Mouse (Mus musculus): Measurements from ENCODE around the gene Zfp646.
A peak's percentile ranks its signal among the peaks of the same experiment; 100 is the strongest.
"Not testable (repeated sequence)": the region's sequence is repeated elsewhere in the genome, so short reads cannot be mapped to it uniquely, and the experiment has no call there.

The Zfp646 gene

DNA sequence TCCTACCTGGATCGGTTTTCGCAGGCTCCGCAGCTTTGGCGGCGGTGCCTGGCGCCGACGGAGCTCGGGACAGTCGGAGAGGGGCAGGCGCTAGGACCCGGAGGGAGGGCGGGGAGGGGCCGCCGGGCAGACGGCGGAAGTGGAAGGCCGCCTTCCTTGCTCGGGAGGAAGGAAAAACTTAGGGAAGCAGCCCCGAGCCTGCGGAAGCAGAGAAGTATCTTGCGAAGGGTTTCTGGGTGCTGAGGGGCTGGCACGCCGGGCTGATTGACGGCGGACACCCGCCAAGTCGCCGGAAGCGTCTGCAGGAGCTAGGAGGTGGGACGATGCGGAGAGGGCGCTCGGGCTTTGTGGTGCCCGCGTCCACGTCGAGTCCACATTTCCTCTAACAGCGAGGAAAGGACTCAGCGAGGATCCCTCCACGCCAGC lies at the start of gene Zfp646:
Gene Zfp646, plus strand, starts transcription at position 181 of the 426 bp plus-strand sequence.
- DNase-seq (ENCODE audit: low spot score in 2 of 2) = peak; percentile 63 to 67

GRCm38 (mm10) chr7:127835550-127835949 lies 40.5 kb upstream of the Zfp646 start:
- no peak for DNase-seq (ENCODE audit: low spot score in 2 of 2)

- DNase-seq (ENCODE audit: low spot score in 2 of 2) = no peak
These were observed 38.5 kb upstream of the Zfp646 start for GRCm38 (mm10) chr7:127837473-127837872.

GRCm38 (mm10) chr7:127837878-127838277 lies 38.1 kb upstream of the Zfp646 start:
- DNase-seq (ENCODE audit: low spot score in 2 of 2) = not testable (repeated sequence)

DNA sequence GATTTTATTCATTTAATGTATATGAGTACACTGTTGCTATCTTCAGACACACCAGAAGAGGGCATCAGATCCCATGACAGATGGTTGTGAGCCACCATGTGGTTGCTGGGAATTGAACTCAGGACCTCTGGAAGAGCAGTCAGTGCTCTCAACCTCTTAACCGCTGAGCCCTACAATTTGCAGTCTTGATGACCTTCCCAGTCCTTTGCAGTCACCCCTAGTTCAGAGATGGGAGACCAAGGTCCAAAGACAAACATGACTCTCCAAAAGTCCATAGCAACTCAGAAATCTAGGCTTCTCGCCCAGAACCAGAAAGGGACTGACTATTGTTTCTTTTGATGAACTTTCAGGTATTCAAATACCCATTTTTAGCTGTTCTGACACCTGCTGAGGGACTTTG lies 36.0 kb upstream of the Zfp646 start:
- not testable (repeated sequence) for DNase-seq (ENCODE audit: low spot score in 2 of 2)

- peak; percentile 66 to 68 for DNase-seq (ENCODE audit: low spot score in 2 of 2)
These were observed 35.1 kb upstream of the Zfp646 start for GRCm38 (mm10) chr7:127840886-127841285.

DNA sequence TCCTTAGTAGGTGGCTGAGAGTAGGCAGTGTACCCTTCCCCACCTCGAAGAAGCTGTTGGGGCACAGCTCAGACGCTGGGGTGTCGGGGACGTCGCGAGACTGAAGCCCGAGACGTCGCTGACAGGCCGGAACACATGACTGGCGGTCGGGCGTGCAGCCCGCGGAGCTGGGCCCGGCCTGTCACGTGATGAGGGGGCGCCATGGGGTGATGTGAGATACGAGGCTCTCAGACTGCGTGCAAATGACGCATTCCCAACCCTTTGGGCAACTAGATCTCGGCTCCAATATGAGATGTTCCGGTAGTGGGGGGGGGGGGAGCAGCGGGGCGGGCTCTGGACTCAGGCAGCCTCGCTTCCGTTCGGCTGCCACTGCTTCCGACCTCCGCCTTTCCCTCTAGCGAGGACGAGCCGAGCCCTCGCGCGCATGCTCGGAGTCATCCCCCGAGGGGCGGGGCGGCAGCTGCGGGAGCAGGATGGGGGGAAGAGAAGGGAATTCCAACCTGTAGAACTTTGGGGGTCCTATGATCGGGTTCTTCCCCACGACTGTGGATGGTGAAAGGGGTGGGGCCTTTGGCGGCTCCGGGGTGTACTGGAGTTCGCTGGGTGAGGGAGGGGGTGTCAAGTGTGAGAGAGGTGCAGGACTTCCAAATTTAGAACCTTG lies 34.6 kb upstream of the Zfp646 start:
- DNase-seq (ENCODE audit: low spot score in 2 of 2) = peak; percentile 87

- peak; percentile 59 to 68 for DNase-seq (ENCODE audit: low spot score in 2 of 2)
These were observed 33.9 kb upstream of the Zfp646 start for GRCm38 (mm10) chr7:127842001-127842718.

DNA sequence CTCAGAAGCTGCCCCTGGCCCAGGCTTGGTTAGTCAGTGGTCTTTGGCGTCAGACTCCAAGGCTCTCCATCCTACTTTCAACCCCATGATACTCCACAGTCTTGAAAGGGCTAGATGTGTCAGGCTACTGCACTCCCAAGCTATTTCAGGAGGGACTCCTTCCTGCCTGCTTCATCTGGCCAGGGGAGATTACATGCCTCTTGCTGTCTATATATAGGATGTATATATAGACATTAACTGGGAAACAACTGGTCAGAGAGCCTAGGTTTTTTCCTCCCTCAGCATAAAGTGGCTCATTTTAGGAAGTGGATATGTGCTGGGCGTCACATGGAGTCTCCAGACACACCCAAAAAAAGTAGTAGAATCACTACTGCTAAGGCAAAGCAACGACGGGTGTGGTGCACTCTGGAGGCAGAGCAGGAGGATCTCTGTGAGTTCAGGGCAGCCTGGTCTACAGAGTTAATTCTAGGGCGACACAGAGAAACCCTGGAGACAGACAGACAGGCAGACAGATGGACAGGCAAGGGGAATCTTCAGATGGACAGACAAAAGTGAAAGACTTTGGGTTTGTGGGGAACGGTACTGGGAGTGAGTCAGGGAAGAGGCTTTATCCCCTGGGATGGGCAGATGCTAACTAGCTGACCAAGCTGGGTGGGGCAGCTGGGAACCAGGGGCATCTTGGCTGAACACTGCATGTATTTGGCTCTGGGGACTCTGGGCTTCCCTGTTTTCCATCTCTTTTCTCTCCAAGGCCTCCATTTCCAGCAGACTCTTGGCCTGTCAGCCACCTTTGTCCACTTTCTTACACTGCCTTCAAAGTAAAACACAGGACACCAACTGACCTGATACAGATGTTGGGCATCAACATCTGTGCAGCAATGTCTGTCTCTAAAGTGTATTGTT lies 25.8 kb upstream of the Zfp646 start:
- no peak for DNase-seq (ENCODE audit: low spot score in 2 of 2)

GRCm38 (mm10) chr7:127850906-127851305 lies 25.1 kb upstream of the Zfp646 start:
- DNase-seq (ENCODE audit: low spot score in 2 of 2) = no peak

DNA sequence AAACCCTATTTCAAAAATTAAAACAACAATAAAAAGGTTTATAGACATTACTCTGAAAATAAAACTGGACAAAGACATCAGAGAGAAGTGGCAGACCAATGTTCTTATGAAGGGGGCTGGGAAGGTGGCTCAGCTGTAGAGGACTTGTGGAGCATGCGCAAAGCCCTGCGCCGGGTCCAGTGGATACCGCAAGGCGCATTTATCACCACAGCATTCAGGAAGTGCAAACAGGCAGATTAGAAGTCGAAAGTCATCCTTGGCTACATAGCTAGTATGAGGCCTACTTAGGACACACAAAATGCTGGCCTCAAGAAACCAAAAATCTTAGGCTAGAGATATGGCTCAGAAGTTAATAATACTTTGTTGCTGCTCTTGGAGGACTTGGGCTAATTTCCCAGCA lies 17.8 kb upstream of the Zfp646 start:
- DNase-seq (ENCODE audit: low spot score in 2 of 2) = no peak

DNA sequence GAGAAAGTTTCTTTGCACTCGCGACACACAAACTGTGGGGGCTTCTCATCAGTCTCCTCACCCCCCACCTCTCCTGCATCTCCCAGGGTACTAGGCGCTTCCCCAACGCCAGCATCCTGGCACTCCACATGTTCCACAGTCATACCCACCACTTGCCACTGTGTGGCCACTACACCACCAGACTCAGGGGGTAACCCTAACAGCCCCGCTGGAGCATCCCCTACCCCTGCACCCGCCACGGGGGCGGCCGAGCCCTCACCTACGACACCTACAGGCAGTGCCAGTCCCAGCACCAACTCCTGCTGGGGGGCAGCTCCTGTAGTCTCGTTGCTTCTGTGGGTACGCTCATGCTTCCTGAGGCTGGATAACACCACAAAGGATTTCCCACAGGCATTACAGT lies 9.6 kb upstream of the Zfp646 start:
- no peak for DNase-seq (ENCODE audit: low spot score in 2 of 2)

DNA sequence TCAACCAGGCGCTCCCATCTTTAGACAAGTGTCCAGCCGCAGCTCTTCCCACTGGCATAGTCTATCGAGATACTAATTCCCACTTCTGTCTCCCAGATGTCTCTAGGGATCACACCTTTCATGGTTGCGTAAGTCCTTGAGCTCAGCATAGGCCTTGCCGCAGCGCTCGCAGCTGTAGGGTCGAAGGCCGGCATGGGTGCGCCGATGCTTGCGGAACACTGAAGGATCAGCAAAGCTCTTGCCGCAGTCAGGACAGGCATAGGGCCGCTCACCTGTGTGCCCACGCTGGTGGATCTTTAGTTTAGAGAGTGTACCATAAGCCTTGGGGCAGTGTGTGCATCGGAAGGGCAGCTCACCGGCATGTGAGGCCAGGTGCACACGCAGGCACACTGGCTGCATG lies 8.4 kb upstream of the Zfp646 start:
- DNase-seq (ENCODE audit: low spot score in 2 of 2) = no peak

DNA sequence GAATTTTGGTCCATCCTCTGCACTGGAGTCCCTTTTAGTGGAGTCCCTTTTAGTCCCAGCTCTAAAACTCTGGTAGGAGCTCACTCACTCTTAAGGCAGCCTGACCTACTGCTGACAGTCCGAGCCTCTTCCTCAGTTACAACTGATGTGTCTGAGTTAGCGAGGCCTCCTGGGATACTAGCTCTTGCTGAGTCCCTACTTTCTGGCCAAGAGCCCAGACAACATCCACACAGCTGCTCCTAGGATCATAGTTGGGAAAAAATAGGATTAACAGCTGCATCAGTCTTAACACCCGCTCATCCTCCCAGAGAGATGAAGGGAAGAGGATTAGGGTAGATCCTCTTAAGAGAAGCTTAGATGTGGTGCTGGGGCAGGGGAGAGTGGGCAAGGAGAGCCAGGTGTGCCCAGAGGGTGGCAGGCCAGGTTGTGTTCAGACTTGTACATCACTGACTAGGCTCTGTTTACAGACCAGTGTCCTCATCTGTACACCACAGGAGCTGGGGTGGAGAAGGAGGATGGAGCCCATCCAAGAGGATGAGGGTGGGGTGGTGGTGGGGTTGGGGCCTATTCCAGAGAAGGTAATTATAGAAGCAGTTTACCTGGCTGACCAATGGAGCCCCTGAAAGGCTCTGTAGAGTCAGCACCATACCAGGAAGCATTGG lies 6.7 kb upstream of the Zfp646 start:
- no peak for DNase-seq (ENCODE audit: low spot score in 2 of 2)

DNA sequence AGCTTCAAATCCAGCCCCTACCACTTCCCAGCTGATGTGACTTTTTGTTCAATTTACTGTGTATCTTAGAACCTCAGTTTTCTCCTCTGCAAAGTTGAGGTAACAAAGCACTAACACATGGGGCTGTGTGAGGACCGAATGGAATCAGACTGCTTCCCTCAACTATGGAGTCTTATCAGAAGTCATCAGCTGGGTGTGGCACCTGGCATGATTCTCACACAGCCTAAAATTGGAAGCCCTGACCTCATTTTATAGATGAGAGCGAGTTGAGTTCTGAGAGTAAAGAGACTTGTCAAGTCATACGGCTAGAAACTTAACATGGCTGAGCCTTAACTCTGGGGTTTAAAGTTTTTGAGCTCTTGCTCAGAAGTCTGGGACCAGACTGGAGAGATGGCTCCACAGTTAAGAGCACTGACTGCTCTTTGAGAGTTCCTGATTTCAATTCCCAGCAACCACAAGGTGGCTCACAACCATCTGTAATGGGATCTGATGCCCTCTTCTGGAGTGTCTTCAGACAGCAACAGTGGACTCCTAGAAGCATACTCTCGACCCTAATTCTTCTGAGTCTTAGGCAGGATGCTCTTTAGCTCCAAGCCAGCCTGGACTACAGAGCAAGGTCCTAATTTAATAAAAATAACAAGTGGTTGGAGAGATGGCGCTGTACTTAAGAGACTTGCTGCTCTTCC lies 5.7 kb upstream of the Zfp646 start:
- no peak for DNase-seq (ENCODE audit: low spot score in 2 of 2)

- DNase-seq (ENCODE audit: low spot score in 2 of 2) = no peak
These were observed 1.0 kb upstream of the Zfp646 start for GRCm38 (mm10) chr7:127874812-127875626.

DNA sequence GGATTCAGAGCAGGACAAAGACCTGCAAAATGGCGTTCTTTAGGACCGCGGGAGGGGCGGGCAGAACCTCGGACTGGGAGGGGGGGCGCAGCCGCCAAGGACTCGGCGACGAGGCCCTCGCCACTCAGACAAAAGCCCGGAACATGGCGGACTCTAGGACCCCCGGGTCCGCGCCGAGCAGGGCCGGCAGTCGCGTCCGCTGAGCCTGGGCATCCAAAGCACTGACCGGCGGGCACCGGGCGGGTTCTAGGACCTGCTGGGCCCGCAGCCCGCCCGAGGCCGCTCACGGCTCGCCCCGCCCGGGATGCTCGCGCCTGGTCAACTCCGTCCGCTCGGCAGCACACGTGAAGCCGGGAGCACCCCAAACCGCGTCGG lies 407 bp upstream of the Zfp646 start:
- DNase-seq (ENCODE audit: low spot score in 2 of 2) = peak; percentile 84 to 85

GRCm38 (mm10) chr7:127876467-127877348 lies 687 bp downstream of the Zfp646 start, which contains the start of gene Zfp668:
Gene Zfp668 (minus strand): TSS chr7:127876828.
- DNase-seq (ENCODE audit: low spot score in 2 of 2) = peak; percentile 80 to 84

GRCm38 (mm10) chr7:127879301-127879700 lies 3.3 kb downstream of the Zfp646 start:
- no peak for DNase-seq (ENCODE audit: low spot score in 2 of 2)

Measured in thymus, postnatal 10 days (tissue).